Mouse (Mus musculus) forebrain, embryonic 16.5 days (tissue): ENCODE results near the gene Serpina3a. TPM values are rescaled to one million over a fixed set of nuclear protein-coding genes. Genes with fewer than 3 reads are reported as not detected.
"Not testable (repeated sequence)": the region's sequence is repeated elsewhere in the genome, so short reads cannot be mapped to it uniquely, and the experiment has no call there.

Experiments
- ATAC-seq: fragments of 200-750 bp; cut with Nextera tagmentation; 2 replicates; pipeline ENCODE4 v1.8.0; 2017; ENCODE audit warnings: mild to moderate bottlenecking, moderate library complexity
- H3K27ac ChIP-seq: fragments of 300-500 bp; sonication (generic); 2 replicates; pipeline ENCODE4 v1.5.1; 2014; ENCODE audit warnings: low read length, control low read depth
- H3K27me3 ChIP-seq: fragments of 300-500 bp; sonication (generic); replicated peaks from 2 replicates; pipeline ENCODE4 v1.6.1; 2014; ENCODE audit warnings: low read length; ENCODE audit not compliant: control insufficient read depth, insufficient read depth
- H3K36me3 ChIP-seq: fragments of 300-500 bp; sonication (generic); 2 replicates; pipeline ENCODE4 v1.6.1; 2014; ENCODE audit not compliant: control insufficient read depth, insufficient read depth
- H3K4me1 ChIP-seq: fragments of 300-500 bp; sonication (generic); replicated peaks from 2 replicates; pipeline ENCODE4 v1.6.1; 2014; ENCODE audit warnings: low read length; ENCODE audit not compliant: control insufficient read depth, insufficient read depth
- H3K4me2 ChIP-seq: fragments of 300-500 bp; sonication (generic); 2 replicates; pipeline ENCODE4 v1.6.1; 2014; ENCODE audit warnings: mild to moderate bottlenecking, low read length, control low read depth
- H3K4me3 ChIP-seq: fragments of 300-500 bp; sonication (generic); replicated peaks from 2 replicates; pipeline ENCODE4 v1.5.1; 2014; ENCODE audit warnings: mild to moderate bottlenecking, low read length, control low read depth
- H3K9ac ChIP-seq: fragments of 300-500 bp; sonication (generic); replicated peaks from 2 replicates; pipeline ENCODE4 v1.6.1; 2014; ENCODE audit warnings: low read depth, low read length, control low read depth
- H3K9me3 ChIP-seq: fragments of 300-500 bp; sonication (generic); 2 replicates; pipeline ENCODE4 v1.6.1; 2016; ENCODE audit warnings: low read length; ENCODE audit not compliant: control insufficient read depth
- whole genome bisulfite sequencing: fragments of 180-500 bp; shearing (Covaris S2); extraction: QIAGEN DNeasy Blood & Tissue Kit; methylation state at CpG from one replicate; pipeline ENCODE4 v1.1.7; 2014; 5-methylcytosine and 5-hydroxymethylcytosine counted together
- polyA plus RNA-seq: library from polyadenylated mRNA; unstranded; fragments of >200 nt; fragmentation: Nextera tagmentation; extraction: Ambion mirVana; gene quantifications from 2 replicates; pipeline ENCODE4 v1.2.1, GENCODE M21; 2015

The Serpina3a gene
- not detected in 2 replicates for polyA plus RNA-seq

DNA sequence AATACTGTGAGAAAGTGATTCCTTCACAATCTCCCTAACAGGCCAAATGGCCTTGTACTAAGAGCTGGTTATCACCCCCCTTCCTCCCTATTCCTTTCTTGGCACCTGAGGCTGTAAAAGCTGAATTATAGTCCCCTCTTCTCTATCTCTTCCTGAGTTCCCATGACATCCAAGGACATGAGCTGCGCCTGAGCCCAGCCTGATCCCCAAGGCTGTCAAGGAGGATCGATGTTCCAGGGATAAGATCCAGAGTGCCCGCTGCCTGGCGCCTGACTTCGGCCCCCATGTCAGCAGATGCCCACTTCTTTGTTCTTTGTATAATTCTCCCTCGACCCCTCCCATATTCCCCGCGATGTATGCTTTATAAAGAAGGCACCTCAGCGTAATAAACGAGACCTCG is at the start of gene Serpina3a:
Gene Serpina3a (plus strand): TSS at position 392 of the 400 bp plus-strand sequence.
- H3K36me3 ChIP-seq, H3K9ac ChIP-seq, H3K27ac ChIP-seq, H3K27me3 ChIP-seq, ATAC-seq, H3K4me2 ChIP-seq, H3K9me3 ChIP-seq, H3K4me3 ChIP-seq, H3K4me1 ChIP-seq: not testable (repeated sequence)
- 89% methylated on average over 10 of the region's 11 CpGs for WGBS

GRCm38 (mm10) chr12:104064532-104064931 is 48.0 kb upstream of the Serpina3a start:
- H3K4me2 ChIP-seq = no peak overlapping the region
- no peaks in the 10 kb centered on the region for H3K9me3 ChIP-seq
- H3K27ac ChIP-seq = no peak overlapping the region
- 0 out of 2 replicates have a peak, but pooled peaks cover 5% of the 10 kb centered on the region for H3K4me1 ChIP-seq
- no peak overlapping the region for H3K9ac ChIP-seq
- no peak for ATAC-seq
- no peaks in the 10 kb centered on the region for H3K27me3 ChIP-seq
- no peaks in the 10 kb centered on the region for H3K36me3 ChIP-seq
- WGBS = 46% methylated on average over 4 of the region's 4 CpGs
- H3K4me3 ChIP-seq = no peak overlapping the region

GRCm38 (mm10) chr12:104064996-104065395 is 47.5 kb upstream of the Serpina3a start:
- 0 out of 2 replicates have a peak, but pooled peaks cover 5% of the 10 kb centered on the region for H3K4me1 ChIP-seq
- no peaks in the 10 kb centered on the region for H3K9me3 ChIP-seq
- no peaks in the 10 kb centered on the region for H3K27me3 ChIP-seq
- WGBS = 73% methylated on average over 4 of the region's 4 CpGs
- no peak for ATAC-seq
- no peak overlapping the region for H3K4me3 ChIP-seq
- no peak overlapping the region for H3K9ac ChIP-seq
- H3K36me3 ChIP-seq = no peaks in the 10 kb centered on the region
- H3K27ac ChIP-seq = no peak overlapping the region
- no peak overlapping the region for H3K4me2 ChIP-seq

- ATAC-seq = no peak
- H3K9ac ChIP-seq = no peak overlapping the region
- H3K4me1 ChIP-seq = 0 out of 2 replicates have a peak, but pooled peaks cover 5% of the 10 kb centered on the region
- no peak overlapping the region for H3K4me3 ChIP-seq
- no peak overlapping the region for H3K27ac ChIP-seq
- WGBS = 25% methylated on average over 8 of the region's 8 CpGs
- H3K36me3 ChIP-seq = no peaks in the 10 kb centered on the region
- H3K4me2 ChIP-seq = no peak overlapping the region
- no peaks in the 10 kb centered on the region for H3K9me3 ChIP-seq
- H3K27me3 ChIP-seq = no peaks in the 10 kb centered on the region
Observed at GRCm38 (mm10) chr12:104066241-104066640, 46.3 kb upstream of the Serpina3a start.

- Histone ChIP-seq H3K36me3 (no peaks in the 10 kb centered on the region), H3K9me3 (no peaks in the 10 kb centered on the region), H3K9ac (peak overlapping the region; percentile 17; the same call in 1 of the 2 replicates), H3K4me2 (peak overlapping the region; percentile 36), H3K4me3 (peak overlapping the region; percentile 30), H3K27me3 (no peaks in the 10 kb centered on the region), H3K27ac (no peak overlapping the region), H3K4me1 (0 out of 2 replicates have a peak, but pooled peaks cover 5% of the 10 kb centered on the region)
- ATAC-seq = peak; percentile 85
- 12% methylated on average over 4 of the region's 4 CpGs for WGBS
Observed at GRCm38 (mm10) chr12:104067549-104067948, 45.0 kb upstream of the Serpina3a start.

DNA sequence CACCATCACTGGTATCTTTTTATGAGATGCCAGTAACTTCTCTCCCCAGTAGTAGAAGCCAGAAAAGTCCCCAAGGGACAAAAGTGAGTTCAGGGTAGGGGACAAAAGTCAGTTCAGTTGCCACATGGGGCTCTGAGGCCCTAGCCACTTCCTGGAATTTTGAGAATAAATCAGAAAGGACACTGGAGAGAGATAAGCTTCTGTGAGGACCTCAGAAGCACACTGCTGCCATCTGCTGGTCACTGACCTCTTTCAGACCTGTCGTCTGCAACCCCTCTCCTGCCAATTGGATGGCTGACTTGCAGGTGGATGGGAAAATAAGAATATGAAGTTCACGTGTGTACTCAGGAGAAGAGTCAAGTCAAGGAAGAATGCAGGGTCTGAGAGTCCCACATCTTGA is 42.9 kb upstream of the Serpina3a start:
- ATAC-seq = peak; percentile 59; the same call in 1 of the 2 replicates
- no peaks in the 10 kb centered on the region for H3K36me3 ChIP-seq
- 6% methylated on average over 2 of the region's 2 CpGs for WGBS

DNA sequence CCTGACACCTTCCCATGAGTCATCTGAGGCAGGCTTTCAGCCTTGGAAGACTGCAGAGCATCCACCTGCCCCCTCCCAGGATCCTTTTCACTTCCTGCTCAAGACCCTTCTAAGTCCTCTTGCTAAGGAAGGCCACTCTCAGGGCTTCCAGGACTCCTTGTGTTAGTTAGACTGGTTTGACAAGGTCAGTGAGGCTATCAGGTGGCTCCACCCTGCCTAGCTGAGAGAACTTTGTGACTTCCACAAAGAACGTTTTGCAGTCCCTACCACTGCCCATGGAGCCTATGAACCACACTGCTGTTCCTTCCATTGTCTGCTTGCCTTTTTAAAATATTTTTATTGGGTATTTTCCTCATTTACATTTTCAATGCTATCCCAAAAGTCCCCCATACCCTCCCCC is 40.8 kb upstream of the Serpina3a start:
- Histone ChIP-seq H3K4me3 (no peak overlapping the region), H3K27me3 (no peaks in the 10 kb centered on the region), H3K27ac (no peak overlapping the region), H3K4me1 (0 out of 2 replicates have a peak, but pooled peaks cover 5% of the 10 kb centered on the region), H3K4me2 (no peak overlapping the region), H3K9me3 (no peaks in the 10 kb centered on the region), H3K9ac (no peak overlapping the region), H3K36me3 (no peaks in the 10 kb centered on the region)
- 40% methylated on average over 1 of the region's 1 CpGs for WGBS
- no peak for ATAC-seq

More for the DNA sequence above, 42.9 kb upstream of the Serpina3a start:
- Histone ChIP-seq H3K9me3 (no peaks in the 10 kb centered on the region), H3K27me3 (no peaks in the 10 kb centered on the region), H3K4me3 (no peak overlapping the region), H3K27ac (no peak overlapping the region), H3K4me1 (0 out of 2 replicates have a peak, but pooled peaks cover 5% of the 10 kb centered on the region), H3K9ac (no peak overlapping the region), H3K4me2 (no peak overlapping the region)

DNA sequence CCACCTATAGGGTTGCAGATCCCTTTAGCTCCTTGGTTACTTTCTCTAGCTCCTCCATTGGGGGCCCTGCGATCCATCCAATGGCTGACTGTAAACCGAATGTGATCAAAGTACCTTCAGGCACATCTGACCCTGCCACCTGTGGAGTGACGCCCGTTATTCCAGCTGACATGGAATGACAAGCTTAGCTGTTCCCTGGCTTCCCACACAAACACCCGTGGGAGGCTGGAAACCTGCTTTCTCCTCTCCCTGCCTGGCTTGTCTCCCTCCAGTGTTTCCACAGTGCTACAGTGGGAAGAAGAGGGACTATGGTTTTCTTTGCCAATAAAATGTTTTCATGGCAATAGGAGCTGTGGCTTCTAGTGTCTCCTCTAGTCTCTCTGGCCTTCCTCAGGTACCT is 40.2 kb upstream of the Serpina3a start:
- ATAC-seq = no peak
- Histone ChIP-seq H3K4me3 (no peak overlapping the region), H3K27me3 (no peaks in the 10 kb centered on the region), H3K4me1 (0 out of 2 replicates have a peak, but pooled peaks cover 3% of the 10 kb centered on the region), H3K9me3 (no peaks in the 10 kb centered on the region), H3K36me3 (no peaks in the 10 kb centered on the region), H3K9ac (no peak overlapping the region), H3K27ac (no peak overlapping the region), H3K4me2 (no peak overlapping the region)
- WGBS = 73% methylated on average over 5 of the region's 5 CpGs

DNA sequence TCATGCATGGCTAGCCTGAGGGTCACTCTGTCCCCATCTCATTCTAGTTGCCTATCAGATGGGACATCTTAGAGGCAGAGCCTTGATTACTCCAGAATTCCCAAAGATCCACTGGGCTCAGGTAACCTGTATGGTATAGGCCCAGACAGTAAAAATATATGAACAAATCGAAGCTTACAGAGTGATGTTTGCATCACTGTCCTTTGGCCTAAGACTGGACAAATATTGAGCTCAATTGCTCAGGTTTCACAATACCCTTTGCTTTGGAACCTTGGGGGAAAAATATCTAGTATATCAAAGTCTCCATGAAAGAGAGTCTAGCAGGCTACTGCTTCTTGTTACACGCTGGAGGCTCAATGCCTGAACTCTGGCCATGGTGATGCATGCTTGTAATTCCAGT is 22.4 kb upstream of the Serpina3a start:
- Histone ChIP-seq H3K4me1 (no peaks in the 10 kb centered on the region), H3K27me3 (no peaks in the 10 kb centered on the region), H3K4me3 (no peak overlapping the region), H3K9me3 (no peaks in the 10 kb centered on the region), H3K27ac (no peak overlapping the region), H3K4me2 (no peak overlapping the region), H3K9ac (no peak overlapping the region), H3K36me3 (no peaks in the 10 kb centered on the region)
- WGBS = 81% methylated on average over 2 of the region's 2 CpGs
- no peak for ATAC-seq

DNA sequence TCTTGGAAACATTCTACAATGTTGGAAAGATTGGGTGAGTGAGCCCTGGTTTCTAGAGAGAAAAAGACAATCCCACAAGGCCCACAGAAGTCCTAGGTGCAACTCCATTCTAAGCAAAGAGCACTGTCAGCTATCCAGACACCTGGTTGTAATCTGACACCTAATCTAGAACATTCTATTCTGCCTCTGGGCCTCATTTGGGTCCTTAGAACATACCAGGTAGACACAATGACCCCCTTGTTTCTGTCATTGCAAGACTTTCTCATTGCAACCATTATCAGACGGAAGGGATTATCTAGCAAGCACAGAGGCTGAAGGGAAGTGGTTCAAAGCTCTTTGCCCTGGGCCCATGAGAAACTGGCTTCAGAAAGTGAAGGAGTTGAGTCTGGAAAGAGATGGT is 21.2 kb upstream of the Serpina3a start:
- no peaks in the 10 kb centered on the region for H3K9me3 ChIP-seq
- H3K4me1 ChIP-seq = no peaks in the 10 kb centered on the region
- H3K27me3 ChIP-seq = no peaks in the 10 kb centered on the region
- H3K4me3 ChIP-seq = no peak overlapping the region
- no peak for ATAC-seq
- H3K4me2 ChIP-seq = no peak overlapping the region
- no peak overlapping the region for H3K27ac ChIP-seq
- H3K9ac ChIP-seq = no peak overlapping the region
- WGBS = 84% methylated on average over 1 of the region's 1 CpGs
- no peaks in the 10 kb centered on the region for H3K36me3 ChIP-seq
